Mouse (Mus musculus) cerebellum, adult 8-10 months (tissue): ENCODE data around the gene Grhl1.
A peak's percentile ranks its signal among the peaks of the same experiment; 100 is the strongest.

Experiments
- DNase-seq: peaks from one replicate; pipeline ENCODE4 v3.0.0; 2022

The Grhl1 gene

GRCm38 (mm10) chr12:24571523-24572392 is at the start of gene Grhl1:
Gene Grhl1 (plus strand): TSS chr12:24572283.
- DNase-seq, result peak; percentile 89

GRCm38 (mm10) chr12:24525065-24525464 is 47.0 kb upstream of the Grhl1 start:
- DNase-seq, result peak; percentile 7

- no peak for DNase-seq
These were observed 35.7 kb upstream of the Grhl1 start for GRCm38 (mm10) chr12:24536390-24536789.

DNA sequence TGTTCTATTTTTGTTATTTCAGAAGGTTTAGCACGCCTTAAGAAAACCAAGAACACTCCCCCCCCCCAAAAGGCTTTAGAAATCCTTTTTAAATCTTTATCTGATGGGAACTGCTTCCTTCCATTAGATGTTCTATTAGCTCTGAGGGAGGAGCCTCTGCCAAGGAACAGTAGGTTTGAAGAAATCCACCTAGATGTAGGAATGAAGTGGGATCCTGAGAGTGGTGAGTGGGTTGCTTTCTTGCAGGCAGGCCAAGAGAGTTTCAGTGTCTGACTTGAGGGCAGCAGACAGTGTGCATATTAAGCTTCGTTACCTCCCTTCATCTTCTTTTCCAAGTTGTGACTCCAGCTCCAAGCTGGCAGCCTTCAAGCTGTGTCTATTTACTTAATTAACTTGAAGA is 34.9 kb upstream of the Grhl1 start:
- DNase-seq, result no peak

- peak; percentile 8 for DNase-seq
These were observed 34.1 kb upstream of the Grhl1 start for GRCm38 (mm10) chr12:24537965-24538364.

DNA sequence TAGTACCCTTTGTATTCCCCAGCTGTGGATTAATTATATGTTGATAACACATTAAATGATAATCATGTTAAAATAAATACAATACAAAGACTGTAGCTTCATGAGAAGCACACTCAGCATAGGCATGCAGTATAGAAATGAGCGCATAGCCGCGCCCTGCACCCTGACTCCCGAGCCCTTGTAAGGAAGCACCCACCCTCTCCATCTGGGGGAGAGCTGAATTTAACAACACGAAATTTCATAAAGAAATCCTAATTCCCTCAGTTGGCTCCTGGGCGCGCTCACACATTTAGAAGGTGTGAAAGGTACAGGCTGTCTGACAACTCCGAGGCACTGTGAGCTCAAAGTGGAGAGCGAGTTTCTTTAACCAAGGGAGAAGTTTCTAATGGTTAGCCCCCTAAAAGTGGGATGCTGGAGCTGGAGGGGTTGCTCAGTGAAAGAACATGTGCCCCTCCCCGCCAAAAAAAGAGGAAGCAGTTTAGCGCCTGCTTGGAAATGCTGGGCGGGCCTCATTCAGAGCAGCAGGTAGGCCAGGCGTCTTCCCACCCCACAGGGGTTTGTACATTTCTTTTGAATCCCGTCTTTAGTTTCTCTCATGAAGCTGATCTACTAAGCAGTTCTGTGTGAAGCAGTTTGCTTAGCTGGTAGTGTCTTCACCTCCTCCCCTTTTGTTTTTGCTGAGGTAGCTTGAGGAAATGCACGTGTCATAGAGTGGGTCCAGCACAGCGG is 30.5 kb upstream of the Grhl1 start:
- no peak for DNase-seq

- no peak for DNase-seq
These were observed 24.4 kb upstream of the Grhl1 start for GRCm38 (mm10) chr12:24547686-24548085.

DNA sequence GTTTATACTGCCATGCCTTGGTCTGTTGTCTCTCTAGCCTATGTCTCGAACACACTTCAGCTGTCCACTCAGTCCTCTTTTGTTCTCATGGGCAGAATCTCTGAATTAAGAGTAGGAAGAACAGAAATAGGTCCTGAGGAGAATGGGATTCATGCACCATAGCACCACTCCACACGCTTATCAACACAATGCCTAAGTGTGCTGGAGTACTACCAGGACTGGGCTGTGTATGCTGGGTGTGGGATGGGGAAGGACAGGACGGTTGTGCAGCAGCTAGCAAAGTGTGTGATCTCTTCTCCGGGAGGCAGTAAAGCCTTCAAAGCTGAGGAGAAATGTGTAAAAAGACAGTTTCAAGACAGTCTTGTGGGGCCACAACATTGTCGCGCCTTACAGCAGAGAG is 23.2 kb upstream of the Grhl1 start:
- DNase-seq, result no peak

- DNase-seq, result no peak
These were observed 19.6 kb upstream of the Grhl1 start for GRCm38 (mm10) chr12:24552531-24552930.

DNA sequence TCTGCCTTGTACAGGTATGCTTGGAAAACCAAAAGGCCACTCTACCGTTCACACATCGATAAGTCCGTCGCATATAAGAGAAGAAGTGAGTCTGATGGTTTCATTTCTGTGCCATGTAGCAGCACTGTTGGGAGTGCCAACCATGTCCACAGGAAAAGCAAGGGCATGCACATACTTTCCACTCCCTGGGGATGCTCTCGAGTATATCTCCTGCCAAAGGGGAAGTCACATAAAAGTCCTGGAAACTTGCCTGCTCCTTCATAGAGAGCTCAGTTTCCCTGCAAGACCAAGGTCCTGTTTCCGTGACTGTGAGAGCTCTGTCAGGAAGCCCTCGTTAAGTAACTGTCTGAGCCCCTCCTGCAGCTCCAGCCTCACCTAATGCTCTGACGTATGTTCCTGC is 16.1 kb upstream of the Grhl1 start:
- no peak for DNase-seq

DNA sequence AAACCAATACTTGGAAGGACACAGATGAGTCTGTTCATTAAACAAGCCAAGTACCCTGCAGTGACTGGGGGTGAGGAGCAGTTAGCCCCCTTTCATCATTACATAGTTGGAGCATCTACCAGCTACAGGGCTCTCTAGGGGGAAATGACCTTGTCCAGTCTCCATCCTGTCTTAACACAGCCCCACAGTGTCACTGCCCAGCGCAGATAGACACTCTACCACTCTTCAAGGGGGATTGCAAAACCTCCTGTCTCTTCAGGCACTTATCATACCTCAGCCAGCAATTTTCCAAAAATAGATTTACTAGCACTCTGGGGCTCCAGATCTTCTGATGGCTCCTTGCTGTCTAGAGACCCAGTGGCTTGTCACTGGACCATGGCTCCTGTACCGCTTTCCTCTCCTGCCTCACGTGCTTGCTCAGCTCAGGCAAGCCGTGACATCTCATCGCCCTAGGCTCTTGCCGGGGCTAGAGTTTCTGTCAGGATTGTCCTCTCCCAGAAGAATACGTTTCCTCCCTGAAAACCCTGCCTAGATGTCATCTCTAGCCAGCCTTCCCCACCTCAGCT is 8.6 kb upstream of the Grhl1 start:
- DNase-seq, result no peak

GRCm38 (mm10) chr12:24565311-24565710 is 6.8 kb upstream of the Grhl1 start:
- no peak for DNase-seq

DNA sequence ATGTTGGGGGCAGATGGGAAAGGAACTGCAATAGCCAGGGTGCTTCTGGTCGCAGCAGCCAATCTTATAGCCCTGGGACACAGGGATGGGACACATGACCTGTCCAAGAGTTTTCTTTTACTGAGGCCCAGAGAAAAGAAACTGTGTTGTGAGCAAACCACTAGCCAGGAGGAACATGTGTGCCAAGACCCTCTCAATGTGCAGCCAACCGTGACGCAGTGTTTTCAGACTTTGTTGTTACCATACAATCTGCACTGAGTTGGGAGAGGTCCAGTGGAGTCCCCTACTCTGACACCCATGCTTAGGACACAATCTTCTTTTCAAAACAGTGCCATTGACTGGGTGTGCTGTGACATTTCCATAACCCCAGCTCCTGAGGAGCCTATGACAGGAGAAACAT is 4.5 kb upstream of the Grhl1 start:
- DNase-seq, result no peak

DNA sequence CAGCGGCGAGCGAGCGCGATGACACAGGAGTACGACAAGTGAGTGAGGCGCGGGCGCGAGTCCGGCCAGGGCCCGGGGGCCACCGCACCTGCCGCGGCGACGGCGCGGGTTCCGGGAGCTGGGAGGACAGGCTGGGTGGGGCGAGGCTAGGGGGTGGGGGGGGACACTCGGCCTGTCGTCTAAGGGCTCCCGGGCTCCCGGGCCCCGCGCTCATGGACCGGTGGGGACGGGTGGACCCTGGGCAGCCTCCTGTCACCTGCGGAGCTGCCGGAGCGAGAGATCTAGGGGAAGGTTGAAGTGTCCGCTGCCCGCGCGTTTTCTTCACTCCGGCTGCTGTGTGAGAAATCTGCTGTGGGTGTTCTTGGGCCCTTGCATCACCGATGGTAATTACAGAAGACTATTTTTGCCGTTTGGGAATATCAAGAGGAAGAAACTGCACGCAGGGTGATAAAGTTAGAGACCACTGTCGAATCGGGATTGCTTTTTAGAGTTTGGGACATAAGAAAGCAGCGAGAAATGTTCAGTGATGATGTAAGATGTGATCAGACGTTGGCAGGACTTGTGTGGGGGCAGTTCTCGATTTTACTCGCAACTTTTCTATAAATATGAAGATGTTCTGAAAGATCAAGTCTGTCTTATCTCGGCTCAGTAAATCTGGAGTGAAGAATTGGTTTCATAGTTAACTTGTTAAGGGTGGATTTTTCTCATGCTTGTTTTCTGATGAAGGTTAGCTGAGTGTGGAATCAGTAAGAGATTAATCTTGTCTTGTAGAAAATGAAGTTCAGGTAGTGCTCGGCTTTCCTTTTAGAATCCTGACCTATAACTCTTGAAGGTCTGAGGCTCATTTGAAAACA is 565 bp downstream of the Grhl1 start:
- DNase-seq, result no peak

DNA sequence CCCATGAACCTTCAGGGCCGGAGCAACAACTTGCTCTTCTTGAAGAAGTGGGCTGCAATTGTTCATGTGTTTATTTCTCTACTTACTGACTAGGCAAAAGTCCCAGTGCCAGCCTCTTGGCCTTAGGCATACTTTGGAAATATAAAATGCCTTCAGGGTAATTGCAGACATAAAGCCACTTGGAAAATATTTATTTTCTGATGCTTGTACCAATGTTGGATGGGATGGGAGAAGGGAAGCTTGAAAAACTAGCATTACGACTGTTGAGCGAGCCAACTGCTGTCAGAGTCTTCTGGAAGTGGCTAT is 1.1 kb downstream of the Grhl1 start:
- no peak for DNase-seq

GRCm38 (mm10) chr12:24574870-24575269 is 2.8 kb downstream of the Grhl1 start:
- DNase-seq, result no peak

DNA sequence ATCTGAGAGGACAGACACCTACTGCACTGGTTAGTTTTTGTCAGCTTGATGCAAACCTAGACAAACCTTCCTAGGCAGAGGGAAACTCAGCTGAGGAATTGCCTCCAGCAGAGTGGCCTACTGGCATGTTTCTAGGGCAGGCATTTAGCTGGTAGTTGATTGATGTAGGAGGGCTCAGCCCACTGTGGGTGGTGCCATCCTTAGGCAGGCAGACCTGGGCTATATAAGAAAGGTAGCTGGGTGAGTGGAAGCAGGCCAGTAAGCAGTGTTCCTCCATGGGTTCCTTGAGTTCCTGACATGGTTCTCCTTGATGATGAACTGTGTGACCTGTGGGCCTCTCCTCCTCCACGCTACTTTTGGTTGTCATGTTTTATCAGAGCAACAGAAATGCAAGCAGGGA is 8.4 kb downstream of the Grhl1 start:
- no peak for DNase-seq

GRCm38 (mm10) chr12:24580996-24581683 is 9.1 kb downstream of the Grhl1 start:
- DNase-seq, result no peak

DNA sequence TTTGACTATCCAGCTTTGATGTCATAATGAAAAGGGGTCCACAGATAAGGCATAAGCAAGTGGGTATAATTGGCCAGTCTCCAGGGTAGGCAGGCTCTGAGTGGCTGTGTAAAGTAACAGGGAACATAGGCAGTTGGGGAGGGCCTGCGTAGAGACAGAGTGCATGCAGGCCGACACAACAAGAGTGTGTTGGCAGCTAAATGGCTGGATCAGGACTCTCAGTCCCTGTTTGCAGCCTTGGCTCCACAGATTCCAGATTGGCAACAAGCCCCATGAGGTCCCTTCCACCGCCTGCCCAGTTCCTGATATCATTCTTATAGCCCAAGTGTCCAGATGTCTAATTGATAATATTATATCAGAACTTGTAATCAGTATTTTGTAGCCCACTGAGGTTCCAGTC is 11.6 kb downstream of the Grhl1 start:
- no peak for DNase-seq

GRCm38 (mm10) chr12:24584835-24585234 is 12.8 kb downstream of the Grhl1 start:
- DNase-seq, result no peak

DNA sequence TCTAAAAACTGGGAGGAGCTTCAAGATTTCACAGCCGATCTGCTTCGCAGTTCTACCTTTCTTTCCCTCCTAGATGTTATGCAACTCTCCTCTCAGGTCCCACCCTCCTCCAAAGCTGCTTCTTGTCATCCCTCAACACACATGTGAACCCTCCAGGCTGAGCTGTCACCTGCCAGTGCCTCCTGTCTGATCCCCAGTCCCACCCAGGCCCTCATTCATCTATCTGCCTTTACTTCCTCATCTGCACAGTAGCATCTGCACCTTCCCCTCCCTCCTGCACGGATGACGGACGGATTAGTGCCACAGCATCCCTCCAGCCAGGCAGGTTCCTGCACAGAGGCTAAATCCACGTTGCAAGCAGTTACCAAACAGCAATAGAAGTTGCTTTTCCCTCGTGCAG is 14.1 kb downstream of the Grhl1 start:
- DNase-seq, result no peak

DNA sequence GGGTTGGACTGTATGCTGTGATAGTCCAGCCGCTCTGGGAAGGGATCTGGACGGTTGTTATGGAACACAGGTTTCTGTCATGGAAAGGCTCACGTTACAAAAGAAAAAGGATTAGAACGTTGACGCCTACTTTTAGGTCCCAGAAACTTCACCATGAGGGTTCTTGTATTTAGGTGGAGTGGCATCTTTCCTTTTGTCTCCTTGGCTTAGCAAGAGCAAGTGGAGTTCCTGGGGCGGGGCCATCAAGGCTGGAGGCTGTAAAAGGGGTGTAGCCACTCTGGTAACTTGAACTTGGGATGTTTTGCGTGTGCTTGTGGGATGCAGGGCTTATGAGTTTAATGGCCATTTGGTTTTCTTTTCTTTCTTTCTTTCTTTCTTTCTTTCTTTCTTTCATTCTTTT is 18.3 kb downstream of the Grhl1 start:
- no peak for DNase-seq

DNA sequence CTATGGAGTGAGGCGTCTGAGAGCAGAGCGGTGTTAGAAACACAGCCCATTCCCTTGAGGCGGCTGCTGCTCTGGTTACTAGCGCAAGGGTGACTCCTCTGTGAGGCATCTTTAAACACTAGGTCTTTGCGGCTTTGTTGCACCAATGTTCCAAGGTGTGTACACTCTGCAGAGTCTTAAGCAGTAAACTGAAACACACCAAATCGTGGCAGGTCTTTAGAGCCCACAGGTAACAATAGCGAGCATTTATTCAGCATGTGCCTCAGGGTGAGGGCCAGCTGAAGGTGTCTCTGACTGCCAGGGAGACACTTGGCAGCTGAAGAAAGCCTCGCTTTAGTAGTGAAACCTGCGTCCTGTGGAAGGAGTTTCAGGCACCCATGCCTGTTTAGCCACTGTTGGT is 20.0 kb downstream of the Grhl1 start:
- no peak for DNase-seq
